Mouse (Mus musculus): Measurements from ENCODE around the gene Olfr809. TPM values are rescaled to one million over a fixed set of nuclear protein-coding genes. Genes with fewer than 3 reads are reported as not detected.

Olfr809 gene
- not detected in 2 replicates for polyA plus RNA-seq (2014; fragmentation: Nextera tagmentation; extraction: Ambion mirVana)

- H3K27me3 ChIP-seq (ENCODE audit: control insufficient read depth, insufficient read depth, low read length) = no peaks in the 10 kb centered on the region
- no peak within 1 kb of the TSS for H3K4me2 ChIP-seq (ENCODE audit: low read depth, severe bottlenecking)
- H3K9me3 ChIP-seq (ENCODE audit: control insufficient read depth, low read length) = no peaks in the 10 kb centered on the region
- ATAC-seq (ENCODE audit: insufficient number of reproducible peaks, low FRiP score, low TSS enrichment, low read depth) (no peak), DNase-seq (ENCODE audit: low spot score) (no peak)
- H3K4me3 ChIP-seq (ENCODE audit: low read depth, low read length) = no peak within 1 kb of the TSS
- H3K9ac ChIP-seq (ENCODE audit: low read length) = no peak within 1 kb of the TSS
- H3K4me1 ChIP-seq (ENCODE audit: control insufficient read depth, insufficient read depth, low read length) = no peaks in the 10 kb centered on the region
- no peaks in the 10 kb centered on the region for H3K36me3 ChIP-seq (ENCODE audit: control insufficient read depth, insufficient read depth, low read length)
- no peak within 1 kb of the TSS for H3K27ac ChIP-seq (replicated peaks; ENCODE audit: low read depth, low read length)
These were observed at the start of gene Olfr809 for GRCm38 (mm10) chr10:129774338-129774737. Gene Olfr809, plus strand, starts transcription at chr10:129774638.

DNA sequence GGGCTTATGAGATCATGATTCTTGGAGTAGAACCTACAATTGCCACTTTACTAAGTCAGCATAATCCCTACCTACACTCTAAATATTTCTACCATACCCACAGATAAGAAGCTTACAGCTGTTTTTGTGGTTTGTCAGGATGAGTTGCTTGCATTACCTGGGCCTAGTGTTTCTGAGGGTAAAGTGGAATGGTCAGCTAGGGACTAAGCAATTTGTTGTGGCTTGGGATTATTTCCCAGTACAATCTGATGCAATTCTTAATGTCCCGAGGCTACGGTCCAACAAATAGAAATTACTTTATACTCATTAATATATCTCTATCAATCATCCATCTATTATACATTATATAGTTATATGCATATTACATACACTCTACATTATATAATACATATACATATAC is 45.2 kb upstream of the Olfr809 start, which contains the start of gene Olfr805:
Gene Olfr805, minus strand, starts transcription at position 101 of the 400 bp plus-strand sequence.
- Histone ChIP-seq H3K4me1 (ENCODE audit: control insufficient read depth, insufficient read depth, low read length) (no peaks in the 10 kb centered on the region), H3K4me3 (ENCODE audit: low read depth, low read length) (no peak within 1 kb of the TSS), H3K9ac (ENCODE audit: low read length) (no peak within 1 kb of the TSS), H3K9me3 (ENCODE audit: control insufficient read depth, low read length) (no peaks in the 10 kb centered on the region), H3K4me2 (ENCODE audit: low read depth, severe bottlenecking) (no peak within 1 kb of the TSS), H3K27ac (replicated peaks; ENCODE audit: low read depth, low read length) (no peak within 1 kb of the TSS), H3K27me3 (ENCODE audit: control insufficient read depth, insufficient read depth, low read length) (no peaks in the 10 kb centered on the region), H3K36me3 (ENCODE audit: control insufficient read depth, insufficient read depth, low read length) (no peaks in the 10 kb centered on the region)
- DNase-seq (ENCODE audit: low spot score) = no peak
- ATAC-seq (ENCODE audit: insufficient number of reproducible peaks, low FRiP score, low TSS enrichment, low read depth) = no peak
- WGBS = 99% methylated on average over 2 of the region's 2 CpGs

- no peaks in the 10 kb centered on the region for H3K4me1 ChIP-seq (ENCODE audit: control insufficient read depth, insufficient read depth, low read length)
- ATAC-seq (ENCODE audit: insufficient number of reproducible peaks, low FRiP score, low TSS enrichment, low read depth) (no peak), DNase-seq (ENCODE audit: low spot score) (no peak)
- H3K4me2 ChIP-seq (ENCODE audit: low read depth, severe bottlenecking) = no peak within 1 kb of the TSS
- H3K27ac ChIP-seq (replicated peaks; ENCODE audit: low read depth, low read length) = no peak within 1 kb of the TSS
- H3K9me3 ChIP-seq (ENCODE audit: control insufficient read depth, low read length) = no peaks in the 10 kb centered on the region
- H3K36me3 ChIP-seq (ENCODE audit: control insufficient read depth, insufficient read depth, low read length) = no peaks in the 10 kb centered on the region
- no peak within 1 kb of the TSS for H3K9ac ChIP-seq (ENCODE audit: low read length)
- no peaks in the 10 kb centered on the region for H3K27me3 ChIP-seq (ENCODE audit: control insufficient read depth, insufficient read depth, low read length)
- no peak within 1 kb of the TSS for H3K4me3 ChIP-seq (ENCODE audit: low read depth, low read length)
These were observed 32.6 kb upstream of the Olfr809 start, which contains the start of gene Olfr806 for GRCm38 (mm10) chr10:129741821-129742220. Gene Olfr806, minus strand, starts transcription at chr10:129741921.

DNA sequence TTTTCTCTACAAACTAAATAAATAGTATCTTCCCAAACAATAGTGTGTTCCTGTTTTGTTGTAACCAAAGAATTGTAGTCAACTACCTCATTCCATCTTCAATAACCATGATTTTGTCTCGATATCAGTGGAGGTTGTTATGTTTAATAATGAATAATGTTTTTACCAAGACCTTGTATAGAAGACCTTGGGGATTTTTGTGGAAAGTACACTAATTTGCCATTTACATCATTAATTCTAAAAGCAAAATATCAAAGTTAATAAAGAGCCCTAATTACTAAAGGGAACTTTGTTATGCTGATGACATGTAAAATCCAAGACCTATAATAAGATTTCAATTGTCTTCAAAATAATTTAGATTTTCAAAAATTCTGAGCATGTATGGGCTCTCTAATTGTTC is 16.7 kb upstream of the Olfr809 start, which contains the start of gene Olfr807:
Gene Olfr807, minus strand, starts transcription at position 101 of the 400 bp plus-strand sequence.
- Histone ChIP-seq H3K9ac (ENCODE audit: low read length) (no peak within 1 kb of the TSS), H3K4me1 (ENCODE audit: control insufficient read depth, insufficient read depth, low read length) (no peaks in the 10 kb centered on the region), H3K27ac (replicated peaks; ENCODE audit: low read depth, low read length) (no peak within 1 kb of the TSS), H3K27me3 (ENCODE audit: control insufficient read depth, insufficient read depth, low read length) (no peaks in the 10 kb centered on the region), H3K9me3 (ENCODE audit: control insufficient read depth, low read length) (no peaks in the 10 kb centered on the region), H3K4me2 (ENCODE audit: low read depth, severe bottlenecking) (no peak within 1 kb of the TSS), H3K4me3 (ENCODE audit: low read depth, low read length) (no peak within 1 kb of the TSS), H3K36me3 (ENCODE audit: control insufficient read depth, insufficient read depth, low read length) (no peaks in the 10 kb centered on the region)
- ATAC-seq (ENCODE audit: insufficient number of reproducible peaks, low FRiP score, low TSS enrichment, low read depth) = no peak
- 94% methylated on average over 1 of the region's 1 CpGs for WGBS
- DNase-seq (ENCODE audit: low spot score) = no peak

- Histone ChIP-seq H3K9ac (ENCODE audit: low read length) (no peak within 1 kb of the TSS), H3K27me3 (ENCODE audit: control insufficient read depth, insufficient read depth, low read length) (no peaks in the 10 kb centered on the region), H3K36me3 (ENCODE audit: control insufficient read depth, insufficient read depth, low read length) (no peaks in the 10 kb centered on the region), H3K4me3 (ENCODE audit: low read depth, low read length) (no peak within 1 kb of the TSS), H3K27ac (replicated peaks; ENCODE audit: low read depth, low read length) (no peak within 1 kb of the TSS), H3K4me2 (ENCODE audit: low read depth, severe bottlenecking) (no peak within 1 kb of the TSS), H3K4me1 (ENCODE audit: control insufficient read depth, insufficient read depth, low read length) (no peaks in the 10 kb centered on the region), H3K9me3 (ENCODE audit: control insufficient read depth, low read length) (no peaks in the 10 kb centered on the region)
- ATAC-seq (ENCODE audit: insufficient number of reproducible peaks, low FRiP score, low TSS enrichment, low read depth) (no peak), DNase-seq (ENCODE audit: low spot score) (no peak)
- 91% methylated on average over 1 of the region's 1 CpGs for WGBS
These were observed 9.3 kb upstream of the Olfr809 start, which contains the start of gene Olfr808 for GRCm38 (mm10) chr10:129765182-129765581. Gene Olfr808, plus strand, starts transcription at chr10:129765482.

DNA sequence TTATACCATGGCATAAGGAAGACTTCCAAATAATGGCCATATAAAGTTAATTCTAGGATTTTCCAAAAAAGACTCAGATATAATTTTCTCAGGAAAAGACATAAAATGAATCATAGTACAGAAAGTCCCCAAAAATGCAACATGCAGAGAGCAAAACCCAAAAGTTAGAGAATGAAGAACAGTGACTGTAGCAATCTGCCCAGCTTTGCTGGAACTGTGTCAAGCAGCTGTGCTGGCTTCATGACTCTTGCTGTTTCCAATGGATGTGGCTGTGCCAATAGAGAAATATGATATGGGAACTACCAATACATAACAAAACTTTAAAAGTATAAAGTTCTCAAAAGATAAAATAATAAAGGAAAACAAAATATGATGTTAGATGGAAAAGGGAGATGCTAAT is 3.7 kb downstream of the Olfr809 start:
- H3K4me2 ChIP-seq (ENCODE audit: low read depth, severe bottlenecking) = no peak overlapping the region
- DNase-seq (ENCODE audit: low spot score) (no peak), ATAC-seq (ENCODE audit: insufficient number of reproducible peaks, low FRiP score, low TSS enrichment, low read depth) (no peak)
- no peak overlapping the region for H3K27ac ChIP-seq (replicated peaks; ENCODE audit: low read depth, low read length)
- H3K4me3 ChIP-seq (ENCODE audit: low read depth, low read length) = no peak overlapping the region
- H3K9me3 ChIP-seq (ENCODE audit: control insufficient read depth, low read length) = no peaks in the 10 kb centered on the region
- no peak overlapping the region for H3K9ac ChIP-seq (ENCODE audit: low read length)
- no peaks in the 10 kb centered on the region for H3K36me3 ChIP-seq (ENCODE audit: control insufficient read depth, insufficient read depth, low read length)
- no peaks in the 10 kb centered on the region for H3K27me3 ChIP-seq (ENCODE audit: control insufficient read depth, insufficient read depth, low read length)
- H3K4me1 ChIP-seq (ENCODE audit: control insufficient read depth, insufficient read depth, low read length) = no peaks in the 10 kb centered on the region

GRCm38 (mm10) chr10:129794817-129795216 is 20.4 kb downstream of the Olfr809 start, which contains the start of gene Olfr810:
Gene Olfr810, minus strand, starts transcription at chr10:129794917.
- Histone ChIP-seq H3K9ac (ENCODE audit: low read length) (no peak within 1 kb of the TSS), H3K36me3 (ENCODE audit: control insufficient read depth, insufficient read depth, low read length) (no peaks in the 10 kb centered on the region), H3K27ac (replicated peaks; ENCODE audit: low read depth, low read length) (no peak within 1 kb of the TSS), H3K9me3 (ENCODE audit: control insufficient read depth, low read length) (no peaks in the 10 kb centered on the region), H3K4me3 (ENCODE audit: low read depth, low read length) (no peak within 1 kb of the TSS), H3K27me3 (ENCODE audit: control insufficient read depth, insufficient read depth, low read length) (no peaks in the 10 kb centered on the region), H3K4me2 (ENCODE audit: low read depth, severe bottlenecking) (no peak within 1 kb of the TSS), H3K4me1 (ENCODE audit: control insufficient read depth, insufficient read depth, low read length) (no peaks in the 10 kb centered on the region)
- no peak for ATAC-seq (ENCODE audit: insufficient number of reproducible peaks, low FRiP score, low TSS enrichment, low read depth)
- DNase-seq (ENCODE audit: low spot score) = no peak

GRCm38 (mm10) chr10:129804296-129804695 is 29.9 kb downstream of the Olfr809 start, which contains the start of gene Olfr811:
Gene Olfr811, minus strand, starts transcription at chr10:129804396.
- Histone ChIP-seq H3K4me2 (ENCODE audit: low read depth, severe bottlenecking) (no peak within 1 kb of the TSS), H3K4me1 (ENCODE audit: control insufficient read depth, insufficient read depth, low read length) (no peaks in the 10 kb centered on the region), H3K27ac (replicated peaks; ENCODE audit: low read depth, low read length) (no peak within 1 kb of the TSS), H3K36me3 (ENCODE audit: control insufficient read depth, insufficient read depth, low read length) (no peaks in the 10 kb centered on the region), H3K9me3 (ENCODE audit: control insufficient read depth, low read length) (no peaks in the 10 kb centered on the region), H3K9ac (ENCODE audit: low read length) (no peak within 1 kb of the TSS), H3K27me3 (ENCODE audit: control insufficient read depth, insufficient read depth, low read length) (no peaks in the 10 kb centered on the region), H3K4me3 (ENCODE audit: low read depth, low read length) (no peak within 1 kb of the TSS)
- WGBS = 84% methylated on average over 4 of the region's 4 CpGs
- ATAC-seq (ENCODE audit: insufficient number of reproducible peaks, low FRiP score, low TSS enrichment, low read depth) = no peak
- no peak for DNase-seq (ENCODE audit: low spot score)
